Mouse (Mus musculus) liver (tissue): ENCODE measurements around the gene Cga.
"Not testable (repeated sequence)": the region's sequence is repeated elsewhere in the genome, so short reads cannot be mapped to it uniquely, and the experiment has no call there.

ENCODE experiments used
- DNase-seq: peaks from one replicate; pipeline ENCODE4 v3.0.0-alpha.2; 2020; ENCODE audit warnings: mixed read lengths

Gene Cga

GRCm38 (mm10) chr4:34898497-34898896, 4.9 kb downstream of the Cga start:
- DNase-seq: no peak

- DNase-seq: no peak
Measured at GRCm38 (mm10) chr4:34899322-34899721, 5.7 kb downstream of the Cga start.

- DNase-seq: no peak
Measured at GRCm38 (mm10) chr4:34900155-34900554, 6.6 kb downstream of the Cga start.

- DNase-seq: no peak
Measured at GRCm38 (mm10) chr4:34901166-34901565, 7.6 kb downstream of the Cga start.

GRCm38 (mm10) chr4:34901582-34901981, 8.0 kb downstream of the Cga start:
- DNase-seq: not testable (repeated sequence)

- DNase-seq: peak; percentile 64
Measured at GRCm38 (mm10) chr4:34905396-34905795, 11.8 kb downstream of the Cga start.

- no peak for DNase-seq
Measured at GRCm38 (mm10) chr4:34906151-34906550, 12.6 kb downstream of the Cga start.

GRCm38 (mm10) chr4:34907026-34907425, 13.4 kb downstream of the Cga start:
- DNase-seq: no peak

- DNase-seq: no peak
Measured at GRCm38 (mm10) chr4:34908127-34908526, 14.5 kb downstream of the Cga start.

GRCm38 (mm10) chr4:34911401-34911800, 17.8 kb downstream of the Cga start:
- DNase-seq: no peak

GRCm38 (mm10) chr4:34912171-34912570, 18.6 kb downstream of the Cga start:
- DNase-seq: no peak

GRCm38 (mm10) chr4:34917400-34917799, 23.8 kb downstream of the Cga start:
- no peak for DNase-seq

- peak; percentile 16 for DNase-seq
Measured at GRCm38 (mm10) chr4:34922177-34922870, 28.7 kb downstream of the Cga start.

GRCm38 (mm10) chr4:34928386-34928785, 34.8 kb downstream of the Cga start:
- DNase-seq: not testable (repeated sequence)

GRCm38 (mm10) chr4:34941046-34941445, 47.5 kb downstream of the Cga start:
- no peak for DNase-seq

- DNase-seq: no peak
Measured at GRCm38 (mm10) chr4:34947181-34947580, 53.6 kb downstream of the Cga start.

- DNase-seq: no peak
Measured at GRCm38 (mm10) chr4:34953716-34954115, 60.1 kb downstream of the Cga start.
